Mouse (Mus musculus) 416B (cell line): ENCODE measurements around the gene Tlk1.
"Not testable (repeated sequence)": the region's sequence is repeated elsewhere in the genome, so short reads cannot be mapped to it uniquely, and the experiment has no call there.

ENCODE experiments used
- DNase-seq: peaks from one replicate; pipeline ENCODE4 v3.0.0; 2011; ENCODE audit warnings: low read depth

The Tlk1 gene

GRCm38 (mm10) chr2:70833261-70833660 is 7.7 kb upstream of the Tlk1 start:
- no peak for DNase-seq

- no peak for DNase-seq
Measured at GRCm38 (mm10) chr2:70831709-70832350, 6.3 kb upstream of the Tlk1 start.

GRCm38 (mm10) chr2:70830683-70831082 is 5.2 kb upstream of the Tlk1 start:
- no peak for DNase-seq

- DNase-seq: no peak
Measured at GRCm38 (mm10) chr2:70829946-70830610, 4.5 kb upstream of the Tlk1 start.

GRCm38 (mm10) chr2:70827780-70828179 is 2.3 kb upstream of the Tlk1 start:
- no peak for DNase-seq

GRCm38 (mm10) chr2:70826436-70827230 is 1.1 kb upstream of the Tlk1 start:
- DNase-seq: peak; percentile 61

- DNase-seq: peak; percentile 61
Measured at GRCm38 (mm10) chr2:70824838-70825370, 624 bp downstream of the Tlk1 start.

- peak; percentile 87 for DNase-seq
Measured at GRCm38 (mm10) chr2:70823926-70824800, 1.4 kb downstream of the Tlk1 start.

GRCm38 (mm10) chr2:70823434-70823833 is 2.1 kb downstream of the Tlk1 start:
- no peak for DNase-seq

- no peak for DNase-seq
Measured at GRCm38 (mm10) chr2:70816939-70817338, 8.6 kb downstream of the Tlk1 start.

- DNase-seq: no peak
Measured at GRCm38 (mm10) chr2:70816016-70816415, 9.5 kb downstream of the Tlk1 start.

GRCm38 (mm10) chr2:70813608-70814007 is 11.9 kb downstream of the Tlk1 start:
- DNase-seq: no peak

- no peak for DNase-seq
Measured at GRCm38 (mm10) chr2:70811476-70811875, 14.1 kb downstream of the Tlk1 start.

GRCm38 (mm10) chr2:70809921-70810320 is 15.6 kb downstream of the Tlk1 start:
- no peak for DNase-seq

- no peak for DNase-seq
Measured at GRCm38 (mm10) chr2:70808681-70809080, 16.8 kb downstream of the Tlk1 start.

- DNase-seq: peak; percentile 26
Measured at GRCm38 (mm10) chr2:70807678-70808077, 17.9 kb downstream of the Tlk1 start.

GRCm38 (mm10) chr2:70806020-70806419 is 19.5 kb downstream of the Tlk1 start:
- no peak for DNase-seq

GRCm38 (mm10) chr2:70803696-70804095 is 21.8 kb downstream of the Tlk1 start:
- not testable (repeated sequence) for DNase-seq

GRCm38 (mm10) chr2:70802658-70803057 is 22.9 kb downstream of the Tlk1 start:
- no peak for DNase-seq

GRCm38 (mm10) chr2:70801543-70801942 is 24.0 kb downstream of the Tlk1 start:
- no peak for DNase-seq

- DNase-seq: no peak
Measured at GRCm38 (mm10) chr2:70800396-70800795, 25.1 kb downstream of the Tlk1 start.

GRCm38 (mm10) chr2:70793276-70793675 is 32.3 kb downstream of the Tlk1 start:
- DNase-seq: no peak
